Mouse (Mus musculus) 3134 (cell line): ENCODE measurements around the gene Cdh7.
"Not testable (repeated sequence)": the region's sequence is repeated elsewhere in the genome, so short reads cannot be mapped to it uniquely, and the experiment has no call there.

Source experiments
- DNase-seq: peaks from one replicate; pipeline ENCODE4 v3.0.0-alpha.2; 2011; ENCODE audit warnings: low spot score; ENCODE audit not compliant: insufficient read length; ENCODE audit errors: extremely low read depth

Cdh7 gene

GRCm38 (mm10) chr1:109982064-109982808, at the start of gene Cdh7:
Gene Cdh7, plus strand, starts transcription at chr1:109982431.
- DNase-seq: no peak

GRCm38 (mm10) chr1:109932674-109933073, 49.6 kb upstream of the Cdh7 start:
- no peak for DNase-seq

- DNase-seq: no peak
These were observed 33.7 kb upstream of the Cdh7 start for GRCm38 (mm10) chr1:109948571-109948970.

GRCm38 (mm10) chr1:109971721-109972425, 10.4 kb upstream of the Cdh7 start:
- DNase-seq: no peak

- DNase-seq: no peak
These were observed 9.7 kb upstream of the Cdh7 start for GRCm38 (mm10) chr1:109972426-109973015.

- no peak for DNase-seq
These were observed 742 bp downstream of the Cdh7 start for GRCm38 (mm10) chr1:109982809-109983536.

- DNase-seq: no peak
These were observed 1.3 kb downstream of the Cdh7 start for GRCm38 (mm10) chr1:109983537-109983912.

GRCm38 (mm10) chr1:109984776-109985175, 2.5 kb downstream of the Cdh7 start:
- DNase-seq: no peak

- DNase-seq: peak; percentile 48
These were observed 3.2 kb downstream of the Cdh7 start for GRCm38 (mm10) chr1:109985468-109985867.

GRCm38 (mm10) chr1:109989541-109989940, 7.3 kb downstream of the Cdh7 start:
- no peak for DNase-seq

GRCm38 (mm10) chr1:109993906-109994305, 11.7 kb downstream of the Cdh7 start:
- DNase-seq: peak; percentile 49

- DNase-seq: no peak
These were observed 22.2 kb downstream of the Cdh7 start for GRCm38 (mm10) chr1:110004451-110004850.

GRCm38 (mm10) chr1:110005038-110005437, 22.8 kb downstream of the Cdh7 start:
- no peak for DNase-seq

GRCm38 (mm10) chr1:110012153-110012552, 29.9 kb downstream of the Cdh7 start:
- no peak for DNase-seq

GRCm38 (mm10) chr1:110056317-110056716, 74.1 kb downstream of the Cdh7 start:
- DNase-seq: no peak

- no peak for DNase-seq
These were observed 85.2 kb downstream of the Cdh7 start for GRCm38 (mm10) chr1:110067405-110067804.

- DNase-seq: no peak
These were observed 96.2 kb downstream of the Cdh7 start for GRCm38 (mm10) chr1:110078471-110078870.

GRCm38 (mm10) chr1:110118071-110118470, 135.8 kb downstream of the Cdh7 start:
- no peak for DNase-seq

- no peak for DNase-seq
These were observed 136.6 kb downstream of the Cdh7 start for GRCm38 (mm10) chr1:110118862-110119261.

GRCm38 (mm10) chr1:110171459-110171858, 189.2 kb downstream of the Cdh7 start:
- not testable (repeated sequence) for DNase-seq
